Mouse (Mus musculus): ENCODE measurements around the gene Lrrc15. TPM values are rescaled to one million over a fixed set of nuclear protein-coding genes. Genes with fewer than 3 reads are reported as not detected.

The Lrrc15 gene
- polyA plus RNA-seq (2012; rRNA removed), result 0.15 and 0.41 TPM in 2 replicates

DNA sequence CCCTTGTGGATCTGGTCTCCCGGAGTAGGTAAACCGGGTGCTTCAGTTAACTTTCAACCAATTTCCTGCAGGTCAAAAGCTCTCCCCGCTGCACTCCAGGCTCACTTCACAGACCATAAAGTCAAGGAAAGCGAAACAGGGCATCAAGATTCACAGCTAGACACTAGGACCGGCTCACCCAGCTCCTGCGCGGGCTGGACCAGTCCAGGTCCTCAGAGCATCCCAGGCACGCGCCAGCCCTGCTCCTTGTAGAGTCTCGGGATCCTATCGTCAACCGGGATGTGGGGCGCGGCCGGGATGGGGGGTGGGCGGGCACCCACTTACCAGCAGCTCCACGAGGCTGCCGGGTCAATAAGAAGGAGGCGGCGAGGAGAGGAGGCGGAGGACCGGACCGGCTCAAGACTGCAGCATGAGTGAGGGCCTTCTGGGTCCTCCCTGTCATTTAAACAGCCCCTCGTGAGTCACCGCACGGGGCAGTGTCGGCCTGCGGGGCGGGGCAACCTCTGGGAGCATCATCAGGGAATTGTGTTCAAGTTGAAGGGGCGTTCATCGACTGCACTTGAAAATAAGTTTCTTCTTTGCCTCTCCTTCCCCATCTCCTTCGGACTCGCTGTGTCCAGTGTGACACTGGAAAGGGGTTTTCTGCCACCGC lies at the start of gene Lrrc15:
Gene Lrrc15 (minus strand): TSS at position 413 of the 652 bp plus-strand sequence.
- TF ChIP-seq CTCF (IDR thresholded peaks at IDR 0.05; ENCODE audit: borderline replicate concordance, extremely low read depth, insufficient read depth, insufficient read length) (peak; percentile 37; the same call in 1 of the 2 replicates), POLR2A (IDR thresholded peaks at IDR 0.05; ENCODE audit: borderline replicate concordance, extremely low read depth, insufficient read depth, insufficient read length, poor library complexity, severe bottlenecking) (no peak)
- DNase-seq (ENCODE audit: low read depth), result peak; percentile 18

DNA sequence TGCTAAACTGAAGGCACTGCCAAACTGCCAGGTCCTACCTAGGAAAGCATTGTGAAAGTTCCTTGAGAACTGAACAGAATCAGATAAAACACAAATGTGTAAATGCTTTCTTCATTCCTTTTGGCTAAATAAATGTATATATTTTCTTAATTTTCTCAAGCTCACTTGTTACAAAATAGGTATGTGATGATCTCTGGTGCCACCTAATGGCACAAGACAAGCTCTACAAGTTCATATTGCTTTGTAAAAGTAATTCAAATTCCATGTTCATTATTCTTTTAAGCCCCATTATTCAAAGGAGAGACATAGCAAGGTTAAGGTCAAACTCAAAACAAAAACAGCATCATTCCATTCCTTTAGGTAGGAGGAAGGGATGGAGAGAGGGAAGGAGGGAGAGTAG lies 31.2 kb upstream of the Lrrc15 start:
- peak; percentile 26; the same call in 1 of the 2 replicates for TF ChIP-seq CTCF (IDR thresholded peaks at IDR 0.05; ENCODE audit: borderline replicate concordance, extremely low read depth, insufficient read depth, insufficient read length)
- TF ChIP-seq POLR2A (IDR thresholded peaks at IDR 0.05; ENCODE audit: borderline replicate concordance, extremely low read depth, insufficient read depth, insufficient read length, poor library complexity, severe bottlenecking), result no peak
- peak; percentile 83 for DNase-seq (ENCODE audit: low read depth)

DNA sequence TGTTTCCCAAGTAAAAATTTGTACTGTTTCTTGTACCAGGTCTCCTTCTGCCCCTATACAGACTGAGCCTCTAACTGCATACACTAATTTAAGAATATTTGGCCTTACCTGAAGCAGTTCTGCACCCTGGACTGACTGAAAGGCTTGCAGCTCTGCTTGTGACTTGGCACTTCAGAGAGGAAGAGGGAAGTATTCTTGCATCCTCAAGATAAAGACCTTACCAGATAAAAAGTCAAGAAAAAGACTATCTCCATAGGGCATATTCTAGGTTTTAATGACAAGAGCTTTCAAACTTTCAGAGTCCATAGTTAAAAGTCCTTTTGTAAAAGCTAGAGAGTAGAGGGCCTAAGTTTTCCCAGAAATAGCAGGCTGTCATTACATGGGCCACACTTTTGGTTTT lies 27.6 kb upstream of the Lrrc15 start, which contains the start of gene Gp5:
Gene Gp5 (minus strand): TSS at position 133 of the 400 bp plus-strand sequence.
- no peak for DNase-seq (ENCODE audit: low read depth)
- TF ChIP-seq POLR2A (IDR thresholded peaks at IDR 0.05; ENCODE audit: borderline replicate concordance, extremely low read depth, insufficient read depth, insufficient read length, poor library complexity, severe bottlenecking) (no peak), CTCF (IDR thresholded peaks at IDR 0.05; ENCODE audit: borderline replicate concordance, extremely low read depth, insufficient read depth, insufficient read length) (no peak)

DNA sequence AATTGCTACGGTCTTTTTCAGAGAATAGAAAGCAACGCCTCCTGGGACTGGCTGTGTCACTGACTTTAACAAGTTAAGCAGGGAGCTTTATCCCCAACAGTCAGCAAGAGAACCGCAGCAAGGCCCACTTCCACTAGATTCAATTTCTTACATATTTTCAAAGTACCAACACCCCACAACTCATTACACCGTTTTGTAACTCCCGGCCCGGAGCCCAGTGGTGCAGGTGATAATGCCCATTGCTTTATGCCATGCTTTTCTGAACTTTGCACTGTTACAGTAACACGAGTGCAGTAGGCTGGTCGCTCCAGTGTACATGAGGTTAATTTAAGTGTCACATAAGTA lies 27.1 kb upstream of the Lrrc15 start:
- TF ChIP-seq CTCF (IDR thresholded peaks at IDR 0.05; ENCODE audit: borderline replicate concordance, extremely low read depth, insufficient read depth, insufficient read length), result no peak
- no peak for TF ChIP-seq POLR2A (IDR thresholded peaks at IDR 0.05; ENCODE audit: borderline replicate concordance, extremely low read depth, insufficient read depth, insufficient read length, poor library complexity, severe bottlenecking)
- DNase-seq (ENCODE audit: low read depth), result no peak

DNA sequence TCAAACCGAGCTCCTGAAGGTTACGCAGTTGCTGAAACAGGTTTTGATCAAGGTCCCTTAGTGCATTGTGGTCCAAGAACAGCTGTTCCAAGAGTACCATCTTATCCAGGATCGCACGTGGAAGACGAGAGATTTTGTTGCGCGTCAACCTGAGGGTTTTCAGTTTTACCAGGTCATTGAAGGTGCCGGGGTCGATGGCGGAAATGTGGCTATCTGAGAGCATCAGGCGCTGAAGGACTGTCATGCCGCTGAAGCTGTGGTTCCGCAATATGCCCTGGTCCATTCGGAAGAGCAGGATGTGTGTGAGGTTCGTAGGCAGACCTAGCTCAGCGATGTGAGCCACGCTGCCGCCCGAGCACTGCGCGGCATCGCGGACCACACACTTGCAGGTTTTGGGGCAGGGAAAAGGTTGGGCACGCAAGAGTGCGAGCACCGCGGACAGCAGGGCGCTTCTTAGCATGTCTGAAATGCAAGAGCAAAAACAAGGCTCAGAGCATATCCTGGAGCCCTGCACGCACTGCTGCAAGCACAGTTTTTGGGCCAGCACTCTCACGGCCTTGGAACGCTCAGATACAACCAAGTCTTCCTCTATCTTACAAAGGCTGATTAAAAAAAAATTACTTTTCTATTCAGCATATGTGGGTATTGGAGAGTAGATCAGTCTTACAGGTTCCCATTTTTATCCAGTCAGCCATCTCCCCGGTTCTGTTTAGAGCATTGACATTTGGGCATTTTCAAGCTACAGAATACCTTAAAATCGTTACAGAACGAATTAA lies 26.5 kb upstream of the Lrrc15 start:
- TF ChIP-seq CTCF (IDR thresholded peaks at IDR 0.05; ENCODE audit: borderline replicate concordance, extremely low read depth, insufficient read depth, insufficient read length), result no peak
- no peak for TF ChIP-seq POLR2A (IDR thresholded peaks at IDR 0.05; ENCODE audit: borderline replicate concordance, extremely low read depth, insufficient read depth, insufficient read length, poor library complexity, severe bottlenecking)

DNA sequence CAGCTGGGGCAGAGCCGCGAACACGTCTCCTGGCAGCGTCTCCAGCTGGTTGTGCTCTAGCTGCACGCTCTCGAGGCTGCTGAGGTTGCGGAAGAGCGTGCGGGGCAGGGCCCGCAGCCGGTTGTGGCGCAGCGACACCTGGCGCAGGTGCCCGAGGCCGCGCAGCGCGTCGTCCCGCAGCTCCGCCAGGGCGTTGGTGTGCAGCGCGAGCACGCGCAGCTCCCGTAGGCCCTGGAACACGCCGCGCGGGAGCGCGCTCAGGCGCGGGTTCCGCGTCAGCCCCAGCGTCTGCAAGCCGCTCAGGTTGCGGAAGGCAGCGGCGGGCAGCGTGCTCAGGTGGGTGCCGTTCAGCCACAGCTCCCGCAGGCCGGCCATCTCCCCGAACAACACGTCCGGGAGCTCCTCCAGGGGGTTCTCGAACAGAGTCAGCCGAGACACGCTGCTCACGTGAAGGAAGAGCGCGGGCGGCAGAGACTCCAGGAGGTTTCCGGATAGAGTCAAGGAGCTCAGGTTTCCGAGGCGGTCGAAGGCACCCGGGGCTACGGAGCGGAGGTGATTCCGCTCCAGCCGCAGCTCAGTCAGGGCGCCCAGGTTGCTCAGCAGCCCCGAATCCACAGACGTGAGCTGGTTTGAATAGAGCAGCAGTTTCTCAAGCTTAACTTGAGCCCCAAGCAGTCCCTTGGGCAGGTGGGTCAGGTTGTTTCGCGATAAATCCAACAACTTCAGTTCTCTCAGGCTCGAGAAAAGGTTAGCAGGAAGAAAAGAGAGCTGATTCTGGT lies 25.7 kb upstream of the Lrrc15 start:
- no peak for TF ChIP-seq POLR2A (IDR thresholded peaks at IDR 0.05; ENCODE audit: borderline replicate concordance, extremely low read depth, insufficient read depth, insufficient read length, poor library complexity, severe bottlenecking)
- TF ChIP-seq CTCF (IDR thresholded peaks at IDR 0.05; ENCODE audit: borderline replicate concordance, extremely low read depth, insufficient read depth, insufficient read length), result no peak
- DNase-seq (ENCODE audit: low read depth), result peak; percentile 84

More for the DNA sequence above, 26.5 kb upstream of the Lrrc15 start:
- DNase-seq (ENCODE audit: low read depth), result peak; percentile 51

DNA sequence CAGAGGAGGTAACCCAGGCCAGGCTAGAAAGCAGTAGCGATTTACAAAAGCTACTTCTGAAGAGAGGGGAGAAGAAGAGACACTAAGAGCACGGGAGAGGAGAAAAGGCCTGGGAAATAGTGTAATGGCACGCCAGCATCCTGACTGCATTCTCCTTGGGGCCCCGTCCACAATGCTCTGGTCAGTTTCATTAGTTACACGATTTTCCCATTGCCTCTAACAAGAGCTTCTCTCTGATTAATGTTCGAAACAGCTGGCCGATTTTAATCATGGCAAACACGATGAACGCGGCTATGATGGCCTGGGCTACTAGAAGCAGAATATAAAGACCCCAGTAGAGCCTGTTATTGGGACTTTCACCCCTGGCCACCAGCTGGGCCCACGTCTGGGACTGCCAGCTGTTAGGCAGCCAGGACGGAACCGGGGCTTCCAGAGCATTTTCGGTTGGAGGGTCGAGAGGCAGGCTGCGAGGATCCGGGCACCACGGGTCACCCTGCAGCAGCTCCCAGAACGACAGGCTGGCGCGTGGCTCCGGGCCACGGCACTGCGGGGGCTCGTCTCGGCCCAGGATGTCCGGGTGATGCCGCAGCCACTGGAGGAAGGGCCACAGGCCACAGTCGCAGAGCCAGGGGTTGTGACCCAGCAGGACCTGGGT lies 25.0 kb upstream of the Lrrc15 start:
- TF ChIP-seq CTCF (IDR thresholded peaks at IDR 0.05; ENCODE audit: borderline replicate concordance, extremely low read depth, insufficient read depth, insufficient read length), result no peak
- TF ChIP-seq POLR2A (IDR thresholded peaks at IDR 0.05; ENCODE audit: borderline replicate concordance, extremely low read depth, insufficient read depth, insufficient read length, poor library complexity, severe bottlenecking), result no peak
- peak; percentile 13 for DNase-seq (ENCODE audit: low read depth)

DNA sequence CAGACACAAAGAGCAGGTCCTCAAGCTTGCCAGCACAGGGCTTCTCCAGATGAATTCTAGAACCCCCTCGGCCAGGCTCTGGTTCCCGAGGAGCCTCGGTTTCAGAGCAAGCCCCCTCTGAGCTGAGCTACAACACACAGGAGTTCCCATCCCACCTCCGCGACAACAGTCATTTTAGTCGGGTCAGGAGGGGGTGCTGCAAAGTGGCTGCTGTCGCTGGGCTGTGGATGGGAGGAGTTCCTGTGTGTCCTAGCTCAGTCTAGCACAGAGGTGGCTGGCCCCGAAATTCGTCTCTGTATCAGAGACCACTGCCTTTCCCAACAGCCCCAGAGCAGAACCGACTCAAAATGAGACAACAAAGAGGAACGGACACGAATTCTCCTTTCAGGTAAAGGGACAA lies 24.2 kb upstream of the Lrrc15 start:
- DNase-seq (ENCODE audit: low read depth), result no peak
- no peak for TF ChIP-seq CTCF (IDR thresholded peaks at IDR 0.05; ENCODE audit: borderline replicate concordance, extremely low read depth, insufficient read depth, insufficient read length)
- no peak for TF ChIP-seq POLR2A (IDR thresholded peaks at IDR 0.05; ENCODE audit: borderline replicate concordance, extremely low read depth, insufficient read depth, insufficient read length, poor library complexity, severe bottlenecking)

DNA sequence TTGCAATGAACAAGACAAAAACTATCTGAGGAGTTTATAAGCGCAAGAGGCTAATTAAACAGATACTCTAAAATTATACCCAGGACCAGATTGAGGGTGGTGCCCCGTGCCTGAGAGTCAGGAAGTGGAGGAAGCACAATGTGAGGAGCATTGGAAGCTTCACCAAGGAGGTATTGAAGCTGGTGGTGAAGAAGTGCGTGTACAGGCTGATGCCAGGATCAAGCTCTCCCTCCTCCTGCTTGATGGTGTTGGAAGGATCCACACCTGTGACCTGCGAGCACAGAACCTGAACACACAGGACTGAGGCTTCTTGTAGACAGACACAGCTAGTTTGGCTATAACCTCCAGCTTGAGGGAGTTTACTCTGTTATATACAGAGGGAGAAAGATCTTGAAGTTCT lies 23.0 kb upstream of the Lrrc15 start:
- no peak for DNase-seq (ENCODE audit: low read depth)
- TF ChIP-seq POLR2A (IDR thresholded peaks at IDR 0.05; ENCODE audit: borderline replicate concordance, extremely low read depth, insufficient read depth, insufficient read length, poor library complexity, severe bottlenecking) (no peak), CTCF (IDR thresholded peaks at IDR 0.05; ENCODE audit: borderline replicate concordance, extremely low read depth, insufficient read depth, insufficient read length) (no peak)

DNA sequence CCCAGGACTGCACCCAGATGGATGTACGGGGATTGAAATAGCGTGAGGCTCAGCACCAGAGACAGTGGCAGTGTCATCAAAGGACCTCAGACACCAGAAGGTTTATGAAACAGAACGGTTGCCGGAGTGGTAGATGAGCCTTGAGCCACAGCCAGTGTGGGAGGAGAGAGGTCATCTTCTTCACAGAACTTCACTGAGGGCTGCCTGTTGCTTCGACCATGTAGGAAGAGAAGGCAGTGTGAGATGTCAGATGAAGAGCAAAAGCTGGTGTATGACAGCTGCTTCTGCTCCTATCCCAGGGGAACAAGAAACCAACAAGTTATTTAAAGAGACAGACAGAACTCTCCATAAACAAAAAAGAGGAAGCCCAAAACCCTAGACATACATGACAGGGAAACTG lies 21.2 kb upstream of the Lrrc15 start:
- TF ChIP-seq POLR2A (IDR thresholded peaks at IDR 0.05; ENCODE audit: borderline replicate concordance, extremely low read depth, insufficient read depth, insufficient read length, poor library complexity, severe bottlenecking) (no peak), CTCF (IDR thresholded peaks at IDR 0.05; ENCODE audit: borderline replicate concordance, extremely low read depth, insufficient read depth, insufficient read length) (no peak)
- DNase-seq (ENCODE audit: low read depth), result no peak

DNA sequence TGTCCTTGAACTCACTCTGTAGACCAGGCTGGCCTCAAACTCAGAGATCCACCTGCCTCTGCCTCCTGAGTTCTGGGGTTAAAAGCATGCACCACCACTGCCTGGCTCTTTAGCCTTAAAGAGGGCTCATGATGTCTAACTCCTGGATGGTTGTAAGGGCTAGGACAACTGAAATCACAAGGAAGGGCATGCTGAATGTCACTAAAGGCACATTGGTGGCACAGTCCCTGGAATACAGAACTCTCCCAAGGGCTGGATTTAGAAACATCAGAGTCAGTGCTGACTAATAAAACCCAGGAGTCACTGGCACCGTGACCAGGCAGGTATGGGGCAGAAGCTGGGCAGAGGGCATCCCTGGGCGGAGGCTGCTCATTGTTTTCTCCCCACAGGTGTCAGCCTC lies 20.4 kb upstream of the Lrrc15 start:
- no peak for TF ChIP-seq POLR2A (IDR thresholded peaks at IDR 0.05; ENCODE audit: borderline replicate concordance, extremely low read depth, insufficient read depth, insufficient read length, poor library complexity, severe bottlenecking)
- no peak for TF ChIP-seq CTCF (IDR thresholded peaks at IDR 0.05; ENCODE audit: borderline replicate concordance, extremely low read depth, insufficient read depth, insufficient read length)

More for the DNA sequence above, 20.4 kb upstream of the Lrrc15 start:
- DNase-seq (ENCODE audit: low read depth), result no peak

All from brain, embryonic 14.5 days (tissue).